Mouse (Mus musculus) limb, embryonic 14.5 days (tissue): ENCODE results near the gene Sesn3. TPM values are rescaled to one million over a fixed set of nuclear protein-coding genes. Genes with fewer than 3 reads are reported as not detected.
"Not testable (repeated sequence)": the region's sequence is repeated elsewhere in the genome, so short reads cannot be mapped to it uniquely, and the experiment has no call there.

Experiments used
- ATAC-seq: fragments of 200-750 bp; cut with Nextera tagmentation; 2 replicates; pipeline ENCODE4 v1.8.0; 2017; ENCODE audit warnings: low read depth, moderate number of reproducible peaks, moderate TSS enrichment; ENCODE audit not compliant: low FRiP score
- DNase-seq: peaks from one replicate; pipeline ENCODE4 v3.0.0-alpha.2; 2015; ENCODE audit warnings: low spot score
- H3K27ac ChIP-seq: fragments of 300-500 bp; sonication (generic); replicated peaks from 2 replicates; pipeline ENCODE4 v1.5.1; 2014; ENCODE audit warnings: low read depth, mild to moderate bottlenecking, low read length, moderate library complexity, mixed read lengths
- H3K27me3 ChIP-seq: fragments of 300-500 bp; sonication (generic); 2 replicates; pipeline ENCODE4 v1.6.1; 2014; ENCODE audit warnings: low read length, mixed read lengths; ENCODE audit not compliant: control insufficient read depth, insufficient read depth
- H3K36me3 ChIP-seq: fragments of 300-500 bp; sonication (generic); 2 replicates; pipeline ENCODE4 v1.6.1; 2014; ENCODE audit warnings: mild to moderate bottlenecking, low read length, moderate library complexity, mixed read lengths; ENCODE audit not compliant: control insufficient read depth, insufficient read depth
- H3K4me1 ChIP-seq: fragments of 300-500 bp; sonication (generic); 2 replicates; pipeline ENCODE4 v1.6.1; 2014; ENCODE audit warnings: antibody characterized with exemption, low read length, mixed read lengths; ENCODE audit not compliant: control insufficient read depth, insufficient read depth
- H3K4me2 ChIP-seq: fragments of 300-500 bp; sonication (generic); replicated peaks from 2 replicates; pipeline ENCODE4 v1.6.1; 2014; ENCODE audit warnings: low read depth, mild to moderate bottlenecking, low read length, moderate library complexity; ENCODE audit not compliant: severe bottlenecking
- H3K4me3 ChIP-seq: fragments of 300-500 bp; sonication (generic); replicated peaks from 2 replicates; pipeline ENCODE4 v1.5.1; 2014; ENCODE audit warnings: low read length
- H3K9ac ChIP-seq: fragments of 300-500 bp; sonication (generic); 2 replicates; pipeline ENCODE4 v1.6.1; 2014; ENCODE audit warnings: mild to moderate bottlenecking, low read depth, low read length, moderate library complexity; ENCODE audit not compliant: severe bottlenecking
- H3K9me3 ChIP-seq: fragments of 300-500 bp; sonication (generic); 2 replicates; pipeline ENCODE4 v1.6.1; 2016; ENCODE audit warnings: low read length; ENCODE audit not compliant: control insufficient read depth
- POLR2A ChIP-seq: fragments of 200-500 bp; IDR thresholded peaks from 2 replicates; pipeline ENCODE4 v1.8.0; 2012; ENCODE audit warnings: inconsistent platforms, mild to moderate bottlenecking, moderate library complexity, borderline replicate concordance; ENCODE audit not compliant: insufficient read depth, insufficient read length; ENCODE audit errors: extremely low read depth
- WGBS: fragments of 180-500 bp; shearing (Covaris S2); extraction: QIAGEN DNeasy Blood & Tissue Kit; methylation state at CpG from one replicate; pipeline ENCODE4 v1.1.7; 2014; 5-methylcytosine and 5-hydroxymethylcytosine counted together
- polyA plus RNA-seq, 2 experiments: library from polyadenylated mRNA; depleted of rRNA in 1 of 2; stranded (reverse) in 1 of 2; unstranded in 1 of 2; fragments of >200 nt; fragmentation: Nextera tagmentation in 1 of 2; extraction: Ambion mirVana in 1 of 2; gene quantifications; 2 replicates each; pipeline versions ENCODE4 v1.2.1 to v1.2.3; 2012 to 2014

The Sesn3 gene
- polyA plus RNA-seq, 2 experiments: 21.1 to 25.3 TPM

GRCm38 (mm10) chr9:14342041-14342668 is 67.3 kb downstream of the Sesn3 start:
- 54% methylated on average over 4 of the region's 4 CpGs for WGBS
- no peaks in the 10 kb centered on the region for H3K36me3 ChIP-seq
- no peak overlapping the region for H3K4me2 ChIP-seq
- no peaks in the 10 kb centered on the region for H3K27me3 ChIP-seq
- no peak overlapping the region for H3K4me3 ChIP-seq
- no peak overlapping the region for H3K9ac ChIP-seq
- no peaks in the 10 kb centered on the region for H3K9me3 ChIP-seq
- no peak overlapping the region for H3K27ac ChIP-seq
- ATAC-seq (peak; percentile 80), DNase-seq (peak; percentile 68)
- H3K4me1 ChIP-seq: no peaks in the 10 kb centered on the region
- TF ChIP-seq POLR2A: no peak

DNA sequence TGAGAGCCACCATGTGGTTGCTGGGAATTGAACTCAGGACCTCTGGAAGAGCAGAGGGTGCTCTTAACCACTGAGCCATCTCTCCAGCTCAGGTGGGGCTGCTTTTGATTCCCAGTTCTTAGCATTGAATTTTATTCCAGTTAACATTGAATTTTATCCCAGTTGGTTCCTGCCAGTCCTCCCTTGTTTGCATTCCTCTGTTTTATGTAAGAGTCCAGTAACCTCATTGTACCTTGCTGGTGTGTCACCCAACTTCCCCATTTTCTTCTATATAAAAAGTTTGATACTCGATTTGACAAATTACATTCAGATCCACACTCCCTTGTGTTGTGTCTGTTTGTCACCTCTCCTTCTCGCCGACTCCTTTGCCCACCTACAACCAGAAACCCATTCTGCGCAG is 71.0 kb downstream of the Sesn3 start:
- H3K4me3 ChIP-seq, H3K4me1 ChIP-seq, H3K9me3 ChIP-seq, ATAC-seq, H3K4me2 ChIP-seq, DNase-seq, H3K27ac ChIP-seq, H3K36me3 ChIP-seq, H3K27me3 ChIP-seq, H3K9ac ChIP-seq: not testable (repeated sequence)
- 93% methylated on average over 4 of the region's 4 CpGs for WGBS

GRCm38 (mm10) chr9:14348416-14348815 is 73.5 kb downstream of the Sesn3 start:
- Histone ChIP-seq H3K9ac (no peak overlapping the region), H3K4me1 (no peaks in the 10 kb centered on the region), H3K27ac (no peak overlapping the region), H3K9me3 (0 out of 2 replicates have a peak, but pooled peaks cover 2% of the 10 kb centered on the region), H3K27me3 (no peaks in the 10 kb centered on the region), H3K4me2 (no peak overlapping the region), H3K4me3 (no peak overlapping the region), H3K36me3 (no peaks in the 10 kb centered on the region)
- 52% methylated on average over 4 of the region's 4 CpGs for WGBS
- DNase-seq (no peak), ATAC-seq (no peak)
- no peak for TF ChIP-seq POLR2A

DNA sequence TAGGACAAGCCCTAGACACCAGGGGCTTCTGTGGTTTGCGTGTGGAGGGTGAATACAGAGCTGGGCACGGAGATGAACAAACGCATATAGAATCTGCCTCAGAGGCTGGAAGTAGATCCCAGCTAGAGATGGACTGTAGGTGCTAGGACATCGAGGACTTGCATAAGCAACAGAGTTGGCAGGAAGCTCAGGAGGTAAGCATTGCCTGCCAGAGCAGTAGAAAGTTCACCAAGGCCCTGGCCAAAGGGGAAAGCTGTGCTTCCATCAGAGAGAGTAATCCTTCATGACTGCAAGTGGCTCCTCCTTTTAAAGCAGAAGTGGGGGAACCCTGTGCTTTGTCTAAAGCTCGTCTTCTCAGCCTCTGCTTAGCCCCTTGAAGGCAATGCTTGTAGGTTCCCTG is 74.5 kb downstream of the Sesn3 start:
- H3K36me3 ChIP-seq: no peaks in the 10 kb centered on the region
- H3K4me1 ChIP-seq: no peaks in the 10 kb centered on the region
- 81% methylated on average over 5 of the region's 5 CpGs for WGBS
- H3K9me3 ChIP-seq: 0 out of 2 replicates have a peak, but pooled peaks cover 2% of the 10 kb centered on the region
- no peak overlapping the region for H3K4me2 ChIP-seq
- no peak for ATAC-seq
- H3K9ac ChIP-seq: no peak overlapping the region
- H3K4me3 ChIP-seq: no peak overlapping the region
- H3K27ac ChIP-seq: no peak overlapping the region
- no peaks in the 10 kb centered on the region for H3K27me3 ChIP-seq
- TF ChIP-seq POLR2A: no peak
- DNase-seq: no peak

DNA sequence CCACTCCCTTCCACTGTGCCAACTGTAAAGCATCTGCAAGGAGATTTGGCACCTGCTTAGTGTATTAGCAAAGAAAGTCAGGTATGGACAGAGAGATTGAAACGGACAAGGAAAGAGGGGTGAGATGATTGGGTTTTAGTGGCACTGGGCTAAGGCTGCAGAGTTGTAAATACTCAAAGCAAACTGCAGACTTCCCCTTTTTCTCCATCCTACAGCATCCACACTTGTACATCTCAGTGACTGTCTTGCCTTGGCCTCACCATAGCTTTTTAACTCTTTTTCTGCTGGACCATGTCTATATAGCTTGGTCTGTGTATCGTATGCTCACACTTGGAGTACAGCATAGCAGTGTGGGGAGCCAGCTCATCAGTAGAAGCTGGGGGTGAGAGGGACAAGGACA is 75.9 kb downstream of the Sesn3 start:
- no peak overlapping the region for H3K4me2 ChIP-seq
- no peak for ATAC-seq
- WGBS: 70% methylated on average over 2 of the region's 2 CpGs

DNA sequence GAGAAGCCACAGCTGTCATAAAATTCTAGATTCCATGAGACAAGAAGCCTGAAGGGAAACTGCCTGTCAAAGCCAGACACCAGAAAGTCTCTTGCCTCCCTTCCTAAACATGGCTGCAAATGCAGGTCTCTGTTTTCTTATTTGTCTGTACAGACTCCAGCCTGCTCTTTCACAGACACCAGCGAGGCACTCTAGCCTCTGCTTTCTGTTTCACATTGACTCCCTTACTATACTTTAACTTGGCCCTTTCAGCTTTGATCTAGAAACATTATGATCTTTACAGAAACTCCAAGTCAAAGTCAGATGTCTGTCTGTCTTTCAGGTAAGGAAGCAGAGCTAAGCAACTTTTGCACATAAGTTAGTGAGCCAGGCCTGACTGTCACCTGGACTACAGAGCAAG is 77.5 kb downstream of the Sesn3 start:
- DNase-seq (no peak), ATAC-seq (no peak)
- TF ChIP-seq POLR2A: no peak
- no peak overlapping the region for H3K4me3 ChIP-seq
- H3K36me3 ChIP-seq: no peaks in the 10 kb centered on the region; the same call in 1 of the 2 replicates
- H3K27ac ChIP-seq: no peak overlapping the region
- no peaks in the 10 kb centered on the region for H3K4me1 ChIP-seq
- no peak overlapping the region for H3K9ac ChIP-seq
- 0 out of 2 replicates have a peak, but pooled peaks cover 2% of the 10 kb centered on the region for H3K9me3 ChIP-seq
- 84% methylated on average over 1 of the region's 1 CpGs for WGBS
- H3K4me2 ChIP-seq: no peak overlapping the region
- H3K27me3 ChIP-seq: no peaks in the 10 kb centered on the region

More for the DNA sequence above, 75.9 kb downstream of the Sesn3 start:
- Histone ChIP-seq H3K9me3 (0 out of 2 replicates have a peak, but pooled peaks cover 2% of the 10 kb centered on the region), H3K9ac (no peak overlapping the region), H3K4me3 (no peak overlapping the region), H3K27me3 (no peaks in the 10 kb centered on the region), H3K4me1 (no peaks in the 10 kb centered on the region), H3K27ac (no peak overlapping the region), H3K36me3 (no peaks in the 10 kb centered on the region; the same call in 1 of the 2 replicates)
- DNase-seq: no peak
- TF ChIP-seq POLR2A: no peak
